Mouse (Mus musculus): ENCODE data around the gene Gm17662.

The Gm17662 gene

GRCm38 (mm10) chr4:104888499-104889262 is 31.6 kb downstream of the Gm17662 start:
- no peak for DNase-seq

DNA sequence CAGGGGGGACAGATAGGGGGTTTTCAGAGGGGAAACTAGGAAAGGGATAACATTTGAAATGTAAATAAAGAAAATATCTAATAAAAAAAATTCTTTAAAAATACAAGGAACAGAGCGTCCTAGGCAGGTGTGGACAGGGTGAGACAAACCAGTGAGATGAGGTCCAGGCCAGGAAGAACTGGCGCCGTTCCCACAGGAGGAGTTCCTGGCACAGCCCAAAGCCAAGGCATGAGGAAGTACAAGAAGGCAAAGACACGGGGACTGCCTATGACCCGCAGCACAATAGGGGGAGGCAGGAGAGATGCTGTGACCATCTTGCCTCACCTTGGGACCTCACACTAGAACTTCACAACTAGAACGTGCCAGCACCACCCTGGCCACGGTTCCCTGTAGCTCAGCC is 34.6 kb downstream of the Gm17662 start:
- DNase-seq: peak; percentile 41

GRCm38 (mm10) chr4:104893588-104893987 is 36.5 kb downstream of the Gm17662 start:
- DNase-seq: no peak

DNA sequence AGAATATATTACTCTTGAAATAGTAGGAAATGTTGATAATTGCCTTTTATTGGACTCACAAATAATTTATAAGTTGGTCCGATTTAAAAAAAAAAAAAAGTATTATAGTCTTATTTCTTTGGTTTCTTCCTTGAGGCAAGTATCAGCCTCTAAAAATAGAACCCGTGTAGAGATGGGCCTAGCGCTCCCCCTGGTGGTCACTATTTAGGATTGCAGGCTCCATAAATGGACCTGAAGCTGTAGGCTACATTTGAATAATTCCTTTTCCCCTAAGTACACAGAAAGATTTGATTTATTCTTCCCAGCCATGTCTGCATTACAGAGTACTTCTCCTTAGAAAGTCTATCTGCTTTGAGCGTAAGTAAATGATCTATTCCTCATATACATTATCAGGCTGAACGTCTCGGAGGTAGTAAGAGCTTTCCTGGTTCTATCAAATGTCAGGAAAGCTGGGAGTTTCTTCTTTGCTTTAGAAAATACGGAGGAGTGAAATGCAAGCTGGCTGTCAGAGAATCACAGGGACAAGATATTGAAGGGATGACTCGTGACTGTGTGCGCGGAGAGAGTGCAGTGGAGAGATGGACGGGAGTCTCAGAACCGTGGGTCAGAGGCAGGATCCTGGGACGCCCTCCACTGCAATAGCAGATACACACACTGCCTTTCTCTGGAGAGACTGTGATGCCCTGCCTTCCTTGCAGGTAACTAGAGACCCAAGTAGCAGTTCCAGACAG is 37.0 kb downstream of the Gm17662 start:
- peak; percentile 72 for DNase-seq

DNA sequence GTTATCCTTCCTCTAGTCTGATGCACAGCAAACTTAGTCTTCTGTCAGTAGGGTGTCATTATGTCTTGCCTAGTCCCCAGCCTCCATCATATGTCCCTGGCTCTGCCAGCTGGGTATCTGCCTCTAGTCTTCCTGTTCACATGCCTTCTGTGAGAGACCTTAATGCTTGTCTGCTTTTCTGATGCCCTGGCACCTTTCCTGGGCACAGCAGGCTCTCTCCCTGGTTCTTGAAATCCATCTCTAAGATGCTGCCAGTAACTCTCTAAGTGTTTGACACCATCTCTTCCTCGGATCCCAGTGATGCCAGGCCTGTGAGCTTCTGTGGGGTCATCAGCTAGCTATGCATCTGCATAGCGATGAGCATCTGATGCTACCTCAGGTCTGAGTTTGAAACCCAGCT is 45.7 kb downstream of the Gm17662 start:
- no peak for DNase-seq

GRCm38 (mm10) chr4:104905049-104905448 is 47.9 kb downstream of the Gm17662 start:
- no peak for DNase-seq

Data from kidney, postnatal 10 days (tissue).